Mouse (Mus musculus) right cerebral cortex, postnatal 25 days (tissue): ENCODE data around the gene Aldh9a1.

ENCODE experiments used
- DNase-seq: peaks from one replicate; pipeline ENCODE4 v3.0.0; 2022

Aldh9a1 gene

GRCm38 (mm10) chr1:167385211-167385610, 35.4 kb downstream of the Aldh9a1 start:
- no peak for DNase-seq

- DNase-seq: no peak
These were observed 35.8 kb downstream of the Aldh9a1 start for GRCm38 (mm10) chr1:167385636-167386035.

GRCm38 (mm10) chr1:167386466-167386865, 36.7 kb downstream of the Aldh9a1 start:
- no peak for DNase-seq

GRCm38 (mm10) chr1:167387310-167387709, 37.5 kb downstream of the Aldh9a1 start:
- DNase-seq: no peak

- DNase-seq: no peak
These were observed 38.0 kb downstream of the Aldh9a1 start for GRCm38 (mm10) chr1:167387796-167388195.

- no peak for DNase-seq
These were observed 38.8 kb downstream of the Aldh9a1 start for GRCm38 (mm10) chr1:167388571-167388970.

- no peak for DNase-seq
These were observed 39.8 kb downstream of the Aldh9a1 start for GRCm38 (mm10) chr1:167389584-167389983.

- no peak for DNase-seq
These were observed 40.6 kb downstream of the Aldh9a1 start for GRCm38 (mm10) chr1:167390381-167390780.

GRCm38 (mm10) chr1:167391241-167391640, 41.5 kb downstream of the Aldh9a1 start:
- DNase-seq: no peak

GRCm38 (mm10) chr1:167392031-167392640, 42.3 kb downstream of the Aldh9a1 start:
- DNase-seq: no peak

- DNase-seq: peak; percentile 29
These were observed 42.9 kb downstream of the Aldh9a1 start for GRCm38 (mm10) chr1:167392687-167393086.

- no peak for DNase-seq
These were observed 43.5 kb downstream of the Aldh9a1 start for GRCm38 (mm10) chr1:167393281-167393680.

GRCm38 (mm10) chr1:167393683-167394492, 44.1 kb downstream of the Aldh9a1 start, which contains the start of gene Mgst3:
Mgst3 (minus strand) TSS chr1:167393841.
- DNase-seq: peak; percentile 92

GRCm38 (mm10) chr1:167405237-167405636, 55.4 kb downstream of the Aldh9a1 start:
- no peak for DNase-seq

- DNase-seq: no peak
These were observed 59.8 kb downstream of the Aldh9a1 start for GRCm38 (mm10) chr1:167409601-167410000.

GRCm38 (mm10) chr1:167411991-167412715, 62.4 kb downstream of the Aldh9a1 start:
- no peak for DNase-seq

- peak; percentile 53 for DNase-seq
These were observed 65.1 kb downstream of the Aldh9a1 start for GRCm38 (mm10) chr1:167414846-167415245.
